12 mouse cellular contexts compared by ENCODE assay signal in genomic region chr4:120360011-120360521, GRCm38 (mm10). TPM values are rescaled to one million over a fixed set of nuclear protein-coding genes. Genes with fewer than 3 reads are reported as not detected.
A peak's percentile ranks its signal among the peaks of the same experiment; 100 is the strongest.
DNase-seq lines count a peak whose midpoint lies in the region; ATAC-seq and TF ChIP-seq lines count a peak whose summit lies in the region.
"Had no signal": no experiment of that assay in that cellular context is flagged by ENCODE, and none has a peak within 500 bp of the region (broad histone marks: within the 10 kb centered on the region; RNA-seq: fewer than 3 reads in every experiment).

No protein-coding gene starts in this region.

- 0 out of 2 replicates have a peak overlapping the region, but pooled peaks have one; percentile 6 for H3K9ac ChIP-seq in forebrain, postnatal 0 days
- H3K9ac ChIP-seq in kidney, embryonic 16.5 days (replicated peaks; ENCODE audit: low read length) = no peak overlapping the region
- 0 out of 2 replicates have a peak overlapping the region, but pooled peaks have one; percentile 36 for H3K9ac ChIP-seq in midbrain, postnatal 0 days (replicated peaks; ENCODE audit: low read length, poor library complexity, severe bottlenecking)
- H3K9ac ChIP-seq: embryonic facial prominence, embryonic 15.5 days; liver, embryonic 14.5 days had no signal

- no peak overlapping the region; the same call in 1 of the 2 replicates for H3K27ac ChIP-seq in forebrain, postnatal 0 days (ENCODE audit: low read depth, low read length)
- no peak overlapping the region for H3K27ac ChIP-seq in kidney, embryonic 16.5 days (ENCODE audit: low read length)
- no peak overlapping the region for H3K27ac ChIP-seq in midbrain, postnatal 0 days (ENCODE audit: low read depth, low read length)
- H3K27ac ChIP-seq in thymus, adult 2 months (ENCODE audit: control insufficient read depth, insufficient read depth, low read length) = no peak overlapping the region
- H3K27ac ChIP-seq: embryonic facial prominence, embryonic 15.5 days; liver, embryonic 14.5 days had no signal

- DNase-seq in R1 (ENCODE audit: low read depth, low spot score) = peak; percentile 54
- DNase-seq in forebrain, postnatal 0 days = no peak
- DNase-seq in midbrain, postnatal 0 days (ENCODE audit: low spot score) = peak; percentile 32
- DNase-seq in gastrocnemius, postnatal 14 days = no peak
- DNase-seq in thymus, adult 2 months = no peak
- no peak for DNase-seq in lung, postnatal 14 days
- no peak for DNase-seq in left cerebral cortex, adult 11 months (ENCODE audit: low spot score)
- DNase-seq: cerebellum, postnatal 14 days had no signal

- TF ChIP-seq POLR2A in thymus, adult 2 months (IDR thresholded peaks at IDR 0.05; ENCODE audit: control insufficient read depth, extremely low read depth, insufficient read depth, low read length, poor library complexity) = no peak

- H3K4me3 ChIP-seq in forebrain, postnatal 0 days (ENCODE audit: low read depth, low read length) = no peak overlapping the region
- no peak overlapping the region for H3K4me3 ChIP-seq in kidney, embryonic 16.5 days (ENCODE audit: low read length)
- no peak overlapping the region for H3K4me3 ChIP-seq in midbrain, postnatal 0 days (ENCODE audit: low read depth, low read length)
- no peak overlapping the region for H3K4me3 ChIP-seq in thymus, adult 2 months (ENCODE audit: control insufficient read depth, insufficient read depth, low read length)
- H3K4me3 ChIP-seq: embryonic facial prominence, embryonic 15.5 days had no signal

- intact Hi-C loops in gastrocnemius, postnatal 14 days (cut with DNase I; ENCODE audit: low total_unique reads) = no loop called here

- H3K36me3 ChIP-seq in forebrain, postnatal 0 days (ENCODE audit: insufficient read depth) = no peaks in the 10 kb centered on the region
- no peaks in the 10 kb centered on the region for H3K36me3 ChIP-seq in kidney, embryonic 16.5 days (ENCODE audit: insufficient read depth, low read length)
- no peaks in the 10 kb centered on the region for H3K36me3 ChIP-seq in midbrain, postnatal 0 days (ENCODE audit: insufficient read depth, low read length)
- no peaks in the 10 kb centered on the region for H3K36me3 ChIP-seq in thymus, adult 2 months (ENCODE audit: control insufficient read depth, insufficient read depth, low read length)
- H3K36me3 ChIP-seq: embryonic facial prominence, embryonic 15.5 days had no signal

- H3K27me3 ChIP-seq in forebrain, postnatal 0 days (ENCODE audit: insufficient read depth, low read length) = no peaks in the 10 kb centered on the region
- no peaks in the 10 kb centered on the region for H3K27me3 ChIP-seq in kidney, embryonic 16.5 days (ENCODE audit: insufficient read depth, low read length)
- no peaks in the 10 kb centered on the region for H3K27me3 ChIP-seq in midbrain, postnatal 0 days (ENCODE audit: insufficient read depth, low read length)
- H3K27me3 ChIP-seq in thymus, adult 2 months (ENCODE audit: control insufficient read depth, insufficient read depth, low read length) = no peaks in the 10 kb centered on the region

- ATAC-seq in forebrain, postnatal 0 days = peak; percentile 15; the same call in 1 of the 2 replicates
- ATAC-seq in kidney, embryonic 16.5 days (ENCODE audit: low FRiP score, low TSS enrichment) = peak; percentile 87
- ATAC-seq in midbrain, postnatal 0 days (ENCODE audit: low FRiP score) = peak; percentile 59; the same call in 1 of the 2 replicates
- ATAC-seq: CD4-positive, CD25-positive, alpha-beta regulatory T cell, adult 4 months had no signal

- H3K4me1 ChIP-seq in forebrain, postnatal 0 days (ENCODE audit: insufficient read depth) = peaks cover 11% of the 10 kb centered on the region
- 0 out of 2 replicates have a peak, but pooled peaks cover 5% of the 10 kb centered on the region for H3K4me1 ChIP-seq in kidney, embryonic 16.5 days (ENCODE audit: insufficient read depth, low read length)
- H3K4me1 ChIP-seq in midbrain, postnatal 0 days (ENCODE audit: insufficient read depth, low read length) = peaks cover 8% of the 10 kb centered on the region; the same call in 1 of the 2 replicates
- no peaks in the 10 kb centered on the region for H3K4me1 ChIP-seq in thymus, adult 2 months (replicated peaks; ENCODE audit: control insufficient read depth, insufficient read depth, low read length)
- H3K4me1 ChIP-seq: embryonic facial prominence, embryonic 15.5 days had no signal

- no peaks in the 10 kb centered on the region for H3K9me3 ChIP-seq in forebrain, postnatal 0 days (ENCODE audit: low read length)
- no peaks in the 10 kb centered on the region for H3K9me3 ChIP-seq in kidney, embryonic 16.5 days (ENCODE audit: low read length)
- H3K9me3 ChIP-seq in midbrain, postnatal 0 days (ENCODE audit: low read length) = no peaks in the 10 kb centered on the region
- H3K9me3 ChIP-seq: embryonic facial prominence, embryonic 15.5 days had no signal

- H3K4me2 ChIP-seq in forebrain, postnatal 0 days (ENCODE audit: low read depth) = no peak overlapping the region
- no peak overlapping the region for H3K4me2 ChIP-seq in kidney, embryonic 16.5 days (replicated peaks; ENCODE audit: low read depth, low read length)
- no peak overlapping the region for H3K4me2 ChIP-seq in midbrain, postnatal 0 days (ENCODE audit: low read depth, low read length, poor library complexity, severe bottlenecking)
- H3K4me2 ChIP-seq: embryonic facial prominence, embryonic 15.5 days had no signal

- TF ChIP-seq CTCF in forebrain, postnatal 0 days (IDR thresholded peaks at IDR 0.05; ENCODE audit: low read depth) = no peak
- TF ChIP-seq CTCF in midbrain, postnatal 0 days (IDR thresholded peaks at IDR 0.05) = no peak
- no peak for TF ChIP-seq CTCF in thymus, adult 2 months (IDR thresholded peaks at IDR 0.05; ENCODE audit: borderline replicate concordance, control insufficient read depth, extremely low read depth, insufficient read depth, low read length, poor library complexity)

- 5% methylated on average over 8 of the region's 8 CpGs for WGBS in forebrain, postnatal 0 days
- whole genome bisulfite sequencing in kidney, embryonic 16.5 days = 7% methylated on average over 8 of the region's 8 CpGs
- 8% methylated on average over 7 of the region's 8 CpGs for WGBS in midbrain, postnatal 0 days
- whole genome bisulfite sequencing in thymus, adult 2 months = 40% methylated on average over 8 of the region's 8 CpGs

RNA-seq across cellular contexts. Expression of gene Scmh1, which starts 45.0 kb away (rescaled TPM):
- 43.9 and 47.1 TPM in 2 replicates for total RNA-seq in forebrain, postnatal 0 days (2014; rRNA removed)
- polyA plus RNA-seq in forebrain, postnatal 0 days (2015; fragmentation: Nextera tagmentation; extraction: Ambion mirVana) = 40.4 and 56.4 TPM in 2 replicates
- 38.0 and 46.7 TPM in 2 replicates for polyA plus RNA-seq in kidney, embryonic 16.5 days (2015; fragmentation: Nextera tagmentation; extraction: Ambion mirVana)
- total RNA-seq in midbrain, postnatal 0 days (2014; rRNA removed) = 53.6 and 57.3 TPM in 2 replicates
- polyA plus RNA-seq in midbrain, postnatal 0 days (2015; fragmentation: Nextera tagmentation; extraction: Ambion mirVana) = 66.8 TPM in 2 replicates
- 10 to 100 TPM; 32.2 to 32.5 TPM for total RNA-seq in gastrocnemius, postnatal 14 days (2021)
- polyA plus RNA-seq in thymus, adult 2 months (2012; rRNA removed) = 41.7 and 48.3 TPM in 2 replicates

Comparison
In these comparisons a context has a peak if more than half of its experiments do, and no peak if none do; other contexts are left out.
1. DNase-seq: peak in R1 (single experiment) and midbrain, postnatal 0 days (single experiment); none in forebrain, postnatal 0 days (single experiment), gastrocnemius, postnatal 14 days (single experiment), thymus, adult 2 months (single experiment), lung, postnatal 14 days (single experiment) and left cerebral cortex, adult 11 months (single experiment).
2. ATAC-seq: peak in every context shown above with its lines; median percentile 87 in kidney, embryonic 16.5 days; 59 in midbrain, postnatal 0 days; 15 in forebrain, postnatal 0 days.